Mouse (Mus musculus): Measurements from ENCODE around the gene Copg2. TPM values are rescaled to one million over a fixed set of nuclear protein-coding genes. Genes with fewer than 3 reads are reported as not detected.

The Copg2 gene
- polyA plus RNA-seq, 1 experiment from 2014 or later, result 15.9 TPM

DNA sequence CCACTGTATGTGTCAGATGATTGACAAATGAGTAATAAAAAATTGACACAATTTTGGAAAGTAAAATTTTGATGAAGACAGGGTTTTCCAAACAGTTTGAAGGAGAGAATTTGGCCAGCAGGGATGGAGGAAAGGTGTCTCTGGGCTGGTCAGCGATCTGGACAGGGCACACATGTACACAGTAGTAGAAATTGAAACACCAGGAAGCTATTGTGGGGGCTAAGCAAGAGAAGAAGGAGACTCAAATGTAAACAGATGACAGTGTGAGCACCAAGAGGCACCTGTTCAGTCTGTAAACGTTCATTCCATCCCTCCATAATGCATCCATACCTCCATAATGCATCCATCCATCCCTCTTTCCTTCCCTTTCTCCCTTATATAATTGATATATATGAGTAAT, 145.4 kb downstream of the Copg2 start:
- WGBS, result 57% methylated on average over 2 of the region's 2 CpGs
- H3K9me3 ChIP-seq (ENCODE audit: low read length), result no peaks in the 10 kb centered on the region
- no peaks in the 10 kb centered on the region; the same call in 1 of the 2 replicates for H3K4me1 ChIP-seq (ENCODE audit: insufficient read depth, low read depth, low read length)
- ATAC-seq (no peak), DNase-seq (ENCODE audit: low spot score) (no peak)
- H3K9ac ChIP-seq (replicated peaks; ENCODE audit: low read depth), result no peak overlapping the region
- H3K36me3 ChIP-seq (ENCODE audit: insufficient read depth, low read length), result peaks cover 11% of the 10 kb centered on the region; the same call in 1 of the 2 replicates
- no peak for TF ChIP-seq EP300 (IDR thresholded peaks at IDR 0.05)
- TF ChIP-seq CTCF (IDR thresholded peaks at IDR 0.05), result no peak
- no peak overlapping the region for H3K4me3 ChIP-seq (ENCODE audit: low read depth, low read length)
- H3K27ac ChIP-seq (ENCODE audit: low read length), result no peak overlapping the region
- no peak overlapping the region for H3K4me2 ChIP-seq (replicated peaks; ENCODE audit: low read depth, low read length)
- H3K27me3 ChIP-seq (replicated peaks; ENCODE audit: insufficient read depth, low read length), result no peaks in the 10 kb centered on the region

DNA sequence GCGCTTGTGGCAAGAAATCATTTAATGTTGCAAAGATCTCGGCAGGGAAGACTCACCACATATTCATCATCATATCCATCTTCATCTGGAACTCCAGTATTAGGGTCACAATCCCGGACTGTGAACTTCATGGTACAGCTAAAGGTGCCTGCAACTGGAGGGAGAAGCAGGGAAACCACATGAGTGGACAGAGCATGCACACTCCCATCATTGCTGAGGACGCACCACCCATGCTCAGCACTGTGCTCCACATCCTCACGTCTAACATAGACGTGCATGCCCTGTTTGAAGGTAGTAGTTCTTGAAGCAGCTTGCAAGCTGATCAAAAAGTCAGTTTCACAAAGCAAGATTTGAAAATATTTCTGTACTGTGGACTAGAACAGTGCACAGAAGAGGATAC, 146.1 kb downstream of the Copg2 start:
- Histone ChIP-seq H3K4me2 (replicated peaks; ENCODE audit: low read depth, low read length) (no peak overlapping the region), H3K27me3 (replicated peaks; ENCODE audit: insufficient read depth, low read length) (no peaks in the 10 kb centered on the region), H3K4me1 (ENCODE audit: insufficient read depth, low read depth, low read length) (no peaks in the 10 kb centered on the region; the same call in 1 of the 2 replicates), H3K27ac (ENCODE audit: low read length) (no peak overlapping the region), H3K9ac (replicated peaks; ENCODE audit: low read depth) (no peak overlapping the region), H3K4me3 (ENCODE audit: low read depth, low read length) (no peak overlapping the region), H3K36me3 (ENCODE audit: insufficient read depth, low read length) (peaks cover 13% of the 10 kb centered on the region; the same call in 1 of the 2 replicates), H3K9me3 (ENCODE audit: low read length) (no peaks in the 10 kb centered on the region)
- WGBS, result 68% methylated on average over 6 of the region's 6 CpGs
- ATAC-seq (no peak), DNase-seq (ENCODE audit: low spot score) (no peak)
- TF ChIP-seq CTCF (IDR thresholded peaks at IDR 0.05), result no peak
- TF ChIP-seq EP300 (IDR thresholded peaks at IDR 0.05), result no peak

DNA sequence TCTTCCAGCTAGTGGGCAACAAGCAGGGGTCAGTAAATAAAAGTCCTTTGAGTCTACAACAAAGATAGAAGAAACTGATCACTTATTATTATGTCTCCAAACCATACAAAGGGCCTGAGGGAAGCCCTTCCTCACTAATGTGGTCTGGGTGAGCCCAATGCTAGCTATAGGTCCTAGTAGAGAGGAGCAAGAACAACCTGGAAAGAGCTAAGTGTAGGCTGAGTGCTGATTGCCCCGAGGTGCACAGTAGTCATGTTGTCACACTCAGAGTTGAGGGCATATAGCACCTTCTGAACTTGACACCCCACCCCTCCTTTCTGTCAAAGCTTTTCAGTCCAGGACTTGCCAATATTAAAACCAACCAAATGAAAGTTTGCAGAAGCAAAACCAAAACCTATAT, 146.7 kb downstream of the Copg2 start:
- Histone ChIP-seq H3K27me3 (replicated peaks; ENCODE audit: insufficient read depth, low read length) (no peaks in the 10 kb centered on the region), H3K4me2 (replicated peaks; ENCODE audit: low read depth, low read length) (no peak overlapping the region), H3K36me3 (ENCODE audit: insufficient read depth, low read length) (peaks cover 17% of the 10 kb centered on the region; the same call in 1 of the 2 replicates), H3K4me1 (ENCODE audit: insufficient read depth, low read depth, low read length) (no peaks in the 10 kb centered on the region; the same call in 1 of the 2 replicates), H3K4me3 (ENCODE audit: low read depth, low read length) (no peak overlapping the region), H3K27ac (ENCODE audit: low read length) (no peak overlapping the region), H3K9me3 (ENCODE audit: low read length) (no peaks in the 10 kb centered on the region), H3K9ac (replicated peaks; ENCODE audit: low read depth) (no peak overlapping the region)
- TF ChIP-seq EP300 (IDR thresholded peaks at IDR 0.05), result no peak
- no peak for TF ChIP-seq CTCF (IDR thresholded peaks at IDR 0.05)
- WGBS, result 60% methylated on average over 1 of the region's 1 CpGs
- ATAC-seq (no peak), DNase-seq (ENCODE audit: low spot score) (no peak)

GRCm38 (mm10) chr6:30749042-30749689, 147.4 kb downstream of the Copg2 start:
- no peaks in the 10 kb centered on the region; the same call in 1 of the 2 replicates for H3K4me1 ChIP-seq (ENCODE audit: insufficient read depth, low read depth, low read length)
- no peaks in the 10 kb centered on the region for H3K9me3 ChIP-seq (ENCODE audit: low read length)
- no peak overlapping the region for H3K4me2 ChIP-seq (replicated peaks; ENCODE audit: low read depth, low read length)
- no peak overlapping the region for H3K4me3 ChIP-seq (ENCODE audit: low read depth, low read length)
- no peak overlapping the region for H3K9ac ChIP-seq (replicated peaks; ENCODE audit: low read depth)
- ATAC-seq (no peak), DNase-seq (ENCODE audit: low spot score) (no peak)
- H3K27me3 ChIP-seq (replicated peaks; ENCODE audit: insufficient read depth, low read length), result no peaks in the 10 kb centered on the region
- no peak overlapping the region for H3K27ac ChIP-seq (ENCODE audit: low read length)
- WGBS, result 53% methylated on average over 2 of the region's 2 CpGs
- no peak for TF ChIP-seq CTCF (IDR thresholded peaks at IDR 0.05)
- TF ChIP-seq EP300 (IDR thresholded peaks at IDR 0.05), result no peak
- H3K36me3 ChIP-seq (ENCODE audit: insufficient read depth, low read length), result peaks cover 20% of the 10 kb centered on the region

GRCm38 (mm10) chr6:30748358-30748910, 148.2 kb downstream of the Copg2 start:
- 68% methylated on average over 6 of the region's 6 CpGs for WGBS
- H3K36me3 ChIP-seq (ENCODE audit: insufficient read depth, low read length), result peaks cover 20% of the 10 kb centered on the region
- no peaks in the 10 kb centered on the region for H3K9me3 ChIP-seq (ENCODE audit: low read length)
- TF ChIP-seq EP300 (IDR thresholded peaks at IDR 0.05), result no peak
- TF ChIP-seq CTCF (IDR thresholded peaks at IDR 0.05), result no peak
- no peak overlapping the region for H3K27ac ChIP-seq (ENCODE audit: low read length)
- ATAC-seq, result no peak
- no peak overlapping the region for H3K4me2 ChIP-seq (replicated peaks; ENCODE audit: low read depth, low read length)
- DNase-seq (ENCODE audit: low spot score), result no peak
- no peak overlapping the region for H3K9ac ChIP-seq (replicated peaks; ENCODE audit: low read depth)
- H3K4me1 ChIP-seq (ENCODE audit: insufficient read depth, low read depth, low read length), result no peaks in the 10 kb centered on the region; the same call in 1 of the 2 replicates
- H3K4me3 ChIP-seq (ENCODE audit: low read depth, low read length), result no peak overlapping the region
- no peaks in the 10 kb centered on the region for H3K27me3 ChIP-seq (replicated peaks; ENCODE audit: insufficient read depth, low read length)

DNA sequence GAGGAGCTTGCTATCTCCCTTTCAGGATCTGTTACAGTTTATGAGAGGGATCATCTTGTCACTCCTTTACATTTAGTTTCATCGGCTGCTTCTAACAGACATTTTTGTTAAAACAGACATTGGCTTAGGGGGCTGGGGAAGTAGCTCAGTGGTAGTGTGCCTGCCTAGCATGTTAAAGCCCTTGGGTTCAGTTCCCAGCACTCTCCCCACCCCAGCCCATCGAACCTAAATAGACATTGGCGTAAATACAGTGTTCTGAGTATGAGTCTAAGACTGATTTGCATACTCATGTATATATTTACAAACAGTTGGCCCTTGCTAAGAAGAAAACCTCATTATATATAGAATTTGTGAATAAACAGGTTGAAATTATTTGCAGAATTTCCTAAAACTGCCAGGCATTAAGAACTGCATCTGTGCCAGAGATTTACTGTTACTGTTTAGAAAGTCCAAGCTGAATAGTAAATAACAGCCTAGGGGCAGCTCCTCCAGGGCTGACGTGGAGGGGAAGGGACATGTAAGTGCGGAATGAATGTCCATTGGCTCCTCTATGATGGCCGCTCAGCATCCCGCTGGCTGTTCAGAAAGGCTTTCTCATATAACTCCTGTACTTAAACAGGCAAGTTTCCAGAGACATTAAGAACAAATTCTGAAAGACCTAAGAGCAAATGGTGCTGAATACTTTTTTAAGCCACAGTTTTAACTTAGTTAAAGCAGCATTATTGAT, 148.8 kb downstream of the Copg2 start:
- peaks cover 20% of the 10 kb centered on the region for H3K36me3 ChIP-seq (ENCODE audit: insufficient read depth, low read length)
- H3K4me1 ChIP-seq (ENCODE audit: insufficient read depth, low read depth, low read length), result no peaks in the 10 kb centered on the region; the same call in 1 of the 2 replicates
- H3K4me2 ChIP-seq (replicated peaks; ENCODE audit: low read depth, low read length), result no peak overlapping the region
- H3K27me3 ChIP-seq (replicated peaks; ENCODE audit: insufficient read depth, low read length), result no peaks in the 10 kb centered on the region
- H3K9ac ChIP-seq (replicated peaks; ENCODE audit: low read depth), result no peak overlapping the region
- ATAC-seq (no peak), DNase-seq (ENCODE audit: low spot score) (no peak)
- TF ChIP-seq EP300 (IDR thresholded peaks at IDR 0.05) (no peak), CTCF (IDR thresholded peaks at IDR 0.05) (no peak)
- H3K4me3 ChIP-seq (ENCODE audit: low read depth, low read length), result no peak overlapping the region
- no peaks in the 10 kb centered on the region for H3K9me3 ChIP-seq (ENCODE audit: low read length)
- no peak overlapping the region for H3K27ac ChIP-seq (ENCODE audit: low read length)
- 70% methylated on average over 7 of the region's 7 CpGs for WGBS

All from lung, postnatal 0 days (tissue).